Mouse (Mus musculus): ENCODE results near the gene Pla2r1. TPM values are rescaled to one million over a fixed set of nuclear protein-coding genes. Genes with fewer than 3 reads are reported as not detected.

The Pla2r1 gene
- under 1 TPM in 1 of 2 experiments, not detected in 1; 0.28 TPM for total RNA-seq (2023)

DNA sequence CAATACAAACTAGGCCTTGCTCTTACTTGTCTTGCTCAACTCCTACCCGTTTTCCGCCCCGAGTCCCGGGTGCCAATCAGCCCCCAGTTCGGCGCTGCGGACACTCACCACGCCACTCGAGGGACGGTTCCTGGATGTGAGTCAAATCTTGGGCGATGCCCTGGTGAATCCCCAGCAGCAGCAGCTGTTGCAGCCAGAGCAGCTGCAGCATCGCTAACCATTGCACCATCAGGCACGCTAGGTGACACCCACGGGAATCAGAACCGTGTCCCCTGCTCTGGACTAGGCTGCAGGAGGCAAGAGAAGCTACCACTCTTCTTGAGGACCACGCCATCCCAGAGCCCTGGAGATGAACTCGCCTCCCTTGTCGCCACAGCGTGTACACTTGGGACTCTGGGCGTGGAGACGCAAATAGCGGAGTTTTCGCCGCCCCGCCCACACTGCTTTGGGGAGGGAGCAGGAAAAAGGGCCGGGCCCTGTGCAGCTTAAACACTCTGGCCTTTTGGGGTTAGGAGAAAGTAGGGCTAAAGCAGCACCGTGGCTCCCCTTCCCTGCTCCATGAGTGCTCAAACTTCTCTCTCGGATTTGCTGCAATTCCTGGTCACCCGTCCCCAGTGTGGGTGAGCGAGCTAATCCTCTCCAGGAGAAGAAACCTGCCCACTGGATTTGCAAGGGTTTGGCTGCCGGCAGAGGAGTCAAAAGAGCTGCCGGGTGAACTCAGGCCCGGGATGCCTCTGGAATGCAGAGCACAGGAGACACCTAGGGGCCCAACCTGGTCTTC lies at the start of gene Pla2r1:
Gene Pla2r1, minus strand, starts transcription at position 407 of the 781 bp plus-strand sequence.

DNA sequence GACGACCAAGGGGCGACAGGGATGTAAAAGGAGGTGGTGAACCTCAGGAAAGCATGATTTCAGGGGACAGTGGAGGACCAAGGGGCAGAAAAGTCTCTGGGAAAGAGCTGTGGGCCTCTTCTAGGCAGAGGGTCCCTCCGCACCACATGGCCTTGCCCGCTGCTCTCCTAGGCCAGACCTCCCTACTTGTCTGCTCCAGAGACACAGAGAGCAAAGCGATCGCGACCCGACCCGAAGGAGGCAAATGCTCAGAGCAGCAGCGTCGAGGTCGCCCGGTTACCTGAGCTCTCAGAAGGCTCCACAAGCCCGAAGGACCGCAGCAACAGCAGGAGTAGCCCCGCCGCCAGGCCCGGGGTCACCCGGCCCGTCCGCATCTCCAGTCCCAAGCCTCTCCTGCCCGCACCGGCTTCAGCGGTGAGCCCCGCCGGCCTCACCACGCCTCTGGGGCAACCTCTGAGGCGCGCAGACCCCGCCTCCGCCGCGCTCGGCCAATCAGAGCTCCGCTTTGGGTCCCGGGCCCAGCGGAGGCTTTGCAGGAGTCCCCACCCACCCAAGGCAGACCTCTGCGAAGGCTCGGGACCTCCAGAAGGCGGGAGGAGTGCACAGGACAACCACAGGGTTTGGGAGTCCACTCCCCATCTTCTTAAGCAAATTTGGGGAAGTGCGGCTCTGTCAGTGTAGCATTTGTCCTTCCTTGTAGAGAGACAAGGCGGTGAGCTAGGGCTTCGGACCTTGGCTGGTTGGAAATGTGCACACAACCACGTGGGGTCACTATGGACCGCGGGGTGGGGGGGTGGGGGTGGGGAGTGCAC lies 170.0 kb downstream of the Pla2r1 start, which contains the start of gene Ly75:
Gene Ly75, minus strand, starts transcription at position 446 of the 812 bp plus-strand sequence.

Other genes with a start within 250 kb of the Pla2r1 start
- gene Ly75, start 170.0 kb downstream of the Pla2r1 start, total RNA-seq (2023), result 10 to 100 TPM; 46.1 to 46.2 TPM
- gene Itgb6, start 169.3 kb upstream of the Pla2r1 start, total RNA-seq (2023), result not detected

All from neutrophil, adult 83 days (primary cell).